Mouse (Mus musculus): ENCODE measurements around the gene Scube3.

DNA sequence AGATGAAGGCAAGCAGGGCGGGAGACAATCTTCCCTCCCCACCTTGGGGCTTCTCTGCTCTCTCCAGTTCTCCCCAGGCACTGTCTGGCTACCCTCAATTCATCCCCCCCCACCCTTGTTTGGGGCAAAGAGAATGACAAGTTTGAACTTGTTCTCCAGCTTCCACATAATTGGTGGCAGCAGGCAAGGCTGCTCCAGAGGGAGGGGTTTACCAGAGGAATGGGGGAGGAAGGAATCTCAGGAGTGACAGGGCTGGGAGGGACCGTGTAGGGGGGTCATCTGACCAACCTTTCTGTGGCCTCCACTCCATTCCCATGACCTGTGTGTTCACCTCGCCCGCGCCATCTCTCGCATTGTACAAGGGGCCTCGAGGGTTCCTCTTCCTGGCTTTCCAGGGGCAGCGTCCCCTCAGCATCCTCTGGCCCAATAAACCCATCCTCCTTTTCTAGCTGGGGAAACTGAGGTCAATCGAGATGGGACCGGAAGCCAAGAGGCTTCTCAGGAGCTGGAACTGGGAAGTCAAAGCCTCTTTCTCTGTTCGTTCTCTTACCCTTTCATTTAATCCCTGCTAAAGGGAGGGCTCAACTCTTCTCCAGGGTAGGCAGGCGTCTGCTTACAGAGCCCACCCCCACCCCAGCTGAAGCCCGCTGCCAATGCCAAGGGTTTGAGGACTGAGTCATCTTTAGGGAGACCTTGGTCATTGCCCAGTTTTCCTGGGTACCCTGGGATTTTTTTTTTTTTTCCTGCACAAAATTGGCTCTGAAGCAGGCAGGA is 1.3 kb upstream of the Scube3 start:
- TF ChIP-seq CTCF (IDR thresholded peaks at IDR 0.05; ENCODE audit: control insufficient read depth, insufficient read depth, insufficient read length) (no peak), MAX (IDR thresholded peaks at IDR 0.05) (no peak), USF1 (IDR thresholded peaks at IDR 0.05; ENCODE audit: low read depth) (no peak), CEBPB (IDR thresholded peaks at IDR 0.05; ENCODE audit: low read depth) (no peak)

Measured in C2C12 (cell line).